Mouse (Mus musculus) thymus, adult 18-20 months (tissue): ENCODE data around the gene Ccdc194.
"Not testable (repeated sequence)": the region's sequence is repeated elsewhere in the genome, so short reads cannot be mapped to it uniquely, and the experiment has no call there.

Experiments used
- DNase-seq, 2 experiments: peaks; one replicate each; pipeline ENCODE4 v3.0.0; 2022; ENCODE audit warnings: mixed read lengths in 2 of 2

Gene Ccdc194

GRCm38 (mm10) chr8:71552770-71553169, 27.3 kb upstream of the Ccdc194 start:
- no peak for DNase-seq

- no peak for DNase-seq
These were observed 25.2 kb upstream of the Ccdc194 start for GRCm38 (mm10) chr8:71550754-71551153.

GRCm38 (mm10) chr8:71547590-71547989, 22.1 kb upstream of the Ccdc194 start:
- peak; percentile 60 to 68 for DNase-seq

GRCm38 (mm10) chr8:71545053-71545452, 19.5 kb upstream of the Ccdc194 start:
- no peak for DNase-seq

- no peak for DNase-seq
These were observed 18.2 kb upstream of the Ccdc194 start for GRCm38 (mm10) chr8:71543755-71544154.

GRCm38 (mm10) chr8:71542632-71543343, 17.3 kb upstream of the Ccdc194 start, which contains the start of gene Mvb12a:
Gene Mvb12a (plus strand): TSS chr8:71542922.
- peak; percentile 91 to 96 for DNase-seq

- DNase-seq: peak; percentile 77 to 88
These were observed 11.7 kb upstream of the Ccdc194 start, which contains the start of gene Bst2 for GRCm38 (mm10) chr8:71537028-71537867. Gene Bst2 (minus strand): TSS chr8:71537456.

- DNase-seq: peak; percentile 41 to 60
These were observed 10.2 kb upstream of the Ccdc194 start for GRCm38 (mm10) chr8:71535663-71536062.

- DNase-seq: peak in 1 of 2 experiments; percentile 16
These were observed 8.8 kb upstream of the Ccdc194 start for GRCm38 (mm10) chr8:71534263-71534810.

GRCm38 (mm10) chr8:71530735-71531467, 5.4 kb upstream of the Ccdc194 start:
- DNase-seq: not testable (repeated sequence)

- DNase-seq: no peak
These were observed 3.0 kb upstream of the Ccdc194 start for GRCm38 (mm10) chr8:71528362-71529073.

- no peak for DNase-seq
These were observed 1.8 kb upstream of the Ccdc194 start for GRCm38 (mm10) chr8:71527162-71527870.

- DNase-seq: no peak
These were observed 761 bp upstream of the Ccdc194 start for GRCm38 (mm10) chr8:71526272-71526671.

- DNase-seq: peak; percentile 88 to 89
These were observed 3.9 kb downstream of the Ccdc194 start for GRCm38 (mm10) chr8:71521634-71522033.

GRCm38 (mm10) chr8:71519037-71519825, 6.3 kb downstream of the Ccdc194 start:
- DNase-seq: not testable (repeated sequence)

GRCm38 (mm10) chr8:71516786-71517185, 8.7 kb downstream of the Ccdc194 start:
- DNase-seq: no peak

GRCm38 (mm10) chr8:71515043-71515442, 10.5 kb downstream of the Ccdc194 start:
- no peak for DNase-seq

- DNase-seq: no peak
These were observed 12.3 kb downstream of the Ccdc194 start for GRCm38 (mm10) chr8:71513018-71513754.

- no peak for DNase-seq
These were observed 13.9 kb downstream of the Ccdc194 start, which contains the start of gene Plvap for GRCm38 (mm10) chr8:71511644-71512043. Gene Plvap (minus strand): TSS chr8:71511752.

- no peak for DNase-seq
These were observed 16.2 kb downstream of the Ccdc194 start for GRCm38 (mm10) chr8:71509316-71509715.
